Mouse (Mus musculus): Measurements from ENCODE around the gene Lig3. TPM values are rescaled to one million over a fixed set of nuclear protein-coding genes. Genes with fewer than 3 reads are reported as not detected.
"Not testable (repeated sequence)": the region's sequence is repeated elsewhere in the genome, so short reads cannot be mapped to it uniquely, and the experiment has no call there.

The Lig3 gene
- polyA plus RNA-seq, 1 experiment, result 64.7 TPM

- no peak for TF ChIP-seq EP300 (IDR thresholded peaks at IDR 0.05; ENCODE audit: insufficient read depth, low read depth, low read length)
- no peak for TF ChIP-seq CTCF (IDR thresholded peaks at IDR 0.05; ENCODE audit: low read depth, low read length)
- no peak for TF ChIP-seq POLR2A (IDR thresholded peaks at IDR 0.05; ENCODE audit: insufficient read depth, low read length)
- H3K9me3 ChIP-seq (replicated peaks; ENCODE audit: control insufficient read depth, insufficient read depth, low read length, poor library complexity, severe bottlenecking), result no peaks in the 10 kb centered on the region
- no peaks in the 10 kb centered on the region for H3K36me3 ChIP-seq (ENCODE audit: control insufficient read depth, insufficient read depth, low read length, poor library complexity, severe bottlenecking)
- H3K4me3 ChIP-seq (ENCODE audit: low read depth, low read length), result no peak overlapping the region
- no peaks in the 10 kb centered on the region for H3K27me3 ChIP-seq (ENCODE audit: control insufficient read depth, insufficient read depth, low read length, poor library complexity, severe bottlenecking)
- peaks cover 5% of the 10 kb centered on the region for H3K4me1 ChIP-seq (ENCODE audit: control insufficient read depth, insufficient read depth, low read length)
- H3K9ac ChIP-seq (ENCODE audit: low read depth, poor library complexity, severe bottlenecking), result no peak overlapping the region
- no peak overlapping the region for H3K27ac ChIP-seq (ENCODE audit: insufficient read depth, low read length)
Observed at GRCm38 (mm10) chr11:82833929-82834328, 53.0 kb downstream of the Lig3 start.

- H3K36me3 ChIP-seq (ENCODE audit: control insufficient read depth, insufficient read depth, low read length, poor library complexity, severe bottlenecking); H3K9ac ChIP-seq (ENCODE audit: low read depth, poor library complexity, severe bottlenecking); H3K27ac ChIP-seq (ENCODE audit: insufficient read depth, low read length); H3K9me3 ChIP-seq (replicated peaks; ENCODE audit: control insufficient read depth, insufficient read depth, low read length, poor library complexity, severe bottlenecking); H3K4me1 ChIP-seq (ENCODE audit: control insufficient read depth, insufficient read depth, low read length); H3K4me3 ChIP-seq (ENCODE audit: low read depth, low read length); H3K27me3 ChIP-seq (ENCODE audit: control insufficient read depth, insufficient read depth, low read length, poor library complexity, severe bottlenecking): not testable (repeated sequence)
Observed at GRCm38 (mm10) chr11:82834359-82834758, 53.5 kb downstream of the Lig3 start.

DNA sequence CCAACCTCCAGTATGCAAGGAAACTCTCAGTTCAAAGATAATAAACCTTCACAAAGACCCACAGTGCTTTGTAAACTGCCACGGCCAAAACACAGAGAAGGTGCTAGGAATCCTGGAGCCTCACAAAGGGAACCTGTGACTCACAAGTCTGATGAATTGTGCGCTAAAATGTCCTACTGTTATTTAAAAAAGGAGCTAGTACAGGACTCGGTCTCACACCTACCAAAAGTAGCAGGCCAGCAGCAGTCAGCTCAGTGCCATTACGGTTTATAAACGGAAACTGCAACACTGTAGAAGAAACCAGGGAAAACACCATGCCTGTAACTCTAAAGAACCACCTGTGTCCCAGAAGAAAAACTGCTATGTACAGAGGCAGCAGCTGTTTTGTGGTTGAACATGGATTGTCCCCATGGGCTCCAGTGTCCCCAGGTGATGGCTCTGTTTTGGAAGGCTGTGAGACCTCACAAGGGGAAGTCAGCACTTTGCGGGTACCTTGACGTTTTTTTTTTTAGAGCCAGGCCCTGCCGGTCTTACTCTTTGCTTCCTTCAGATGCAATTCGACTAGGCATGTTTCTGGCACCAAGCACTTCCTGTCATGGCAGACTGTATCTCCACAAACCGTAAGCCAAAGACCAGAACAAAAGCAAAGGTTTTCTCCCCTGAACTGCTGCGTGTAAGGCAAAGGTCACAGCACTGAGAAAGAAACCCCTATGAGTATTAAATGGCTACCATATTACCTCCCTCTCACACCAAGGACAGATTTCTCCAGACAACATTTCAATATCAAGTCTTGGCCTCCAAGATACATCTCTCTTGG lies 54.9 kb downstream of the Lig3 start:
- Histone ChIP-seq H3K36me3 (ENCODE audit: control insufficient read depth, insufficient read depth, low read length, poor library complexity, severe bottlenecking) (no peaks in the 10 kb centered on the region), H3K27me3 (ENCODE audit: control insufficient read depth, insufficient read depth, low read length, poor library complexity, severe bottlenecking) (no peaks in the 10 kb centered on the region), H3K9me3 (replicated peaks; ENCODE audit: control insufficient read depth, insufficient read depth, low read length, poor library complexity, severe bottlenecking) (no peaks in the 10 kb centered on the region), H3K27ac (ENCODE audit: insufficient read depth, low read length) (peak overlapping the region; percentile 81), H3K4me1 (ENCODE audit: control insufficient read depth, insufficient read depth, low read length) (peaks cover 8% of the 10 kb centered on the region), H3K4me3 (ENCODE audit: low read depth, low read length) (no peak overlapping the region), H3K9ac (ENCODE audit: low read depth, poor library complexity, severe bottlenecking) (no peak overlapping the region)
- TF ChIP-seq CTCF (IDR thresholded peaks at IDR 0.05; ENCODE audit: low read depth, low read length), result no peak

DNA sequence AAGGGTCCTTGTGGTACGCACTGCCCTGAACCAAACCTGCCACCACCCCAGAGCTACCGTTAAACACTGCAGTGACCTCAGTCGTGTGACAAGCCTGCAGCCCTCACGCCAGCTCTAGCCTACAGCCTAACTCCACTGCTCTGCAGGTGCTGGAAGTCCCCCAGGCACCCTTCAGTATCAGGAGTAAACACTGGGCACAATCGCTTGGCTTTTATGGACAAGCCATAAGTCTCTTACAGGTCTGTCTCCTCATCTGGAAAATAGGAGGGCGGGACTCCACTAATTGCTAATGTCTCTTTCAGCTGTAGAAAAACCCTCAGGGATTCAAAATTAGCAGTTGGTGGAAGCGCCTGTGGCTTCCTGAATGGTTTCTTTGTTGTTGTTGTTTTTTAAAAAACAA lies 56.3 kb downstream of the Lig3 start:
- Histone ChIP-seq H3K9ac (ENCODE audit: low read depth, poor library complexity, severe bottlenecking) (no peak overlapping the region), H3K27ac (ENCODE audit: insufficient read depth, low read length) (no peak overlapping the region), H3K9me3 (replicated peaks; ENCODE audit: control insufficient read depth, insufficient read depth, low read length, poor library complexity, severe bottlenecking) (no peaks in the 10 kb centered on the region), H3K4me1 (ENCODE audit: control insufficient read depth, insufficient read depth, low read length) (peaks cover 8% of the 10 kb centered on the region), H3K27me3 (ENCODE audit: control insufficient read depth, insufficient read depth, low read length, poor library complexity, severe bottlenecking) (no peaks in the 10 kb centered on the region), H3K36me3 (ENCODE audit: control insufficient read depth, insufficient read depth, low read length, poor library complexity, severe bottlenecking) (no peaks in the 10 kb centered on the region), H3K4me3 (ENCODE audit: low read depth, low read length) (no peak overlapping the region)
- TF ChIP-seq CTCF (IDR thresholded peaks at IDR 0.05; ENCODE audit: low read depth, low read length), result no peak
- no peak for TF ChIP-seq POLR2A (IDR thresholded peaks at IDR 0.05; ENCODE audit: insufficient read depth, low read length)
- TF ChIP-seq EP300 (IDR thresholded peaks at IDR 0.05; ENCODE audit: insufficient read depth, low read depth, low read length), result 0 out of 2 replicates have a peak, but pooled peaks have one; percentile 57

GRCm38 (mm10) chr11:82837848-82838247 lies 56.9 kb downstream of the Lig3 start:
- no peaks in the 10 kb centered on the region for H3K36me3 ChIP-seq (ENCODE audit: control insufficient read depth, insufficient read depth, low read length, poor library complexity, severe bottlenecking)
- H3K4me1 ChIP-seq (ENCODE audit: control insufficient read depth, insufficient read depth, low read length), result peaks cover 8% of the 10 kb centered on the region
- H3K4me3 ChIP-seq (ENCODE audit: low read depth, low read length), result no peak overlapping the region
- TF ChIP-seq CTCF (IDR thresholded peaks at IDR 0.05; ENCODE audit: low read depth, low read length), result no peak
- TF ChIP-seq EP300 (IDR thresholded peaks at IDR 0.05; ENCODE audit: insufficient read depth, low read depth, low read length), result no peak
- TF ChIP-seq POLR2A (IDR thresholded peaks at IDR 0.05; ENCODE audit: insufficient read depth, low read length), result no peak
- H3K27me3 ChIP-seq (ENCODE audit: control insufficient read depth, insufficient read depth, low read length, poor library complexity, severe bottlenecking), result no peaks in the 10 kb centered on the region
- no peak overlapping the region for H3K9ac ChIP-seq (ENCODE audit: low read depth, poor library complexity, severe bottlenecking)
- H3K27ac ChIP-seq (ENCODE audit: insufficient read depth, low read length), result 0 out of 2 replicates have a peak overlapping the region, but pooled peaks have one; percentile 8
- H3K9me3 ChIP-seq (replicated peaks; ENCODE audit: control insufficient read depth, insufficient read depth, low read length, poor library complexity, severe bottlenecking), result no peaks in the 10 kb centered on the region

DNA sequence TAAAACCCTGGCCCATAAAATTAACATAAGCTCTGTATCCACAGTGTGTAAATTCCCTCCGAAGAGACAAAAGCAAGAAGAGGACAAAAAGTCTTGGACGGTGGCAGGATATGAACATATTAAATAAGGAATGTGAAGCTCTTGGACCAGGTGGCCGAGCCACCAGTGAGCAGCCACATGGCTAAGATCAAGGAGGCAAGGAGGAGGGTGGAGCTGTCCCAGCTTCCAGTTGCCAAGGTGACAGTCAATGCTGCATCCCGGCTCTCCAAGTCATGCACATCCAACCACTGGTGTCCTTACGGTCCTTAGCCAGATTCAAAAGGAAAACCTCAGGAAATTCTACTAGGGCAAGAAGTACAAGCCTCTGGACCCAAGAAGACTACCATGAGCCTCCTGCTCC lies 57.6 kb downstream of the Lig3 start:
- TF ChIP-seq CTCF (IDR thresholded peaks at IDR 0.05; ENCODE audit: low read depth, low read length), result no peak
- no peak for TF ChIP-seq POLR2A (IDR thresholded peaks at IDR 0.05; ENCODE audit: insufficient read depth, low read length)
- no peak overlapping the region for H3K9ac ChIP-seq (ENCODE audit: low read depth, poor library complexity, severe bottlenecking)
- no peaks in the 10 kb centered on the region for H3K9me3 ChIP-seq (replicated peaks; ENCODE audit: control insufficient read depth, insufficient read depth, low read length, poor library complexity, severe bottlenecking)
- H3K27ac ChIP-seq (ENCODE audit: insufficient read depth, low read length), result no peak overlapping the region
- peaks cover 8% of the 10 kb centered on the region for H3K4me1 ChIP-seq (ENCODE audit: control insufficient read depth, insufficient read depth, low read length)
- no peak overlapping the region for H3K4me3 ChIP-seq (ENCODE audit: low read depth, low read length)
- H3K36me3 ChIP-seq (ENCODE audit: control insufficient read depth, insufficient read depth, low read length, poor library complexity, severe bottlenecking), result no peaks in the 10 kb centered on the region
- H3K27me3 ChIP-seq (ENCODE audit: control insufficient read depth, insufficient read depth, low read length, poor library complexity, severe bottlenecking), result no peaks in the 10 kb centered on the region

Data from ES-Bruce4 (cell line).